Comparison of ENCODE assay signal across 20 mouse cellular contexts in genomic region chr6:6196527-6196926, GRCm38 (mm10). TPM values are rescaled to one million over a fixed set of nuclear protein-coding genes. Genes with fewer than 3 reads are reported as not detected.
A peak's percentile ranks its signal among the peaks of the same experiment; 100 is the strongest.
DNase-seq lines count a peak whose midpoint lies in the region; ATAC-seq and TF ChIP-seq lines count a peak whose summit lies in the region.
"Had no signal": no experiment of that assay in that cellular context is flagged by ENCODE, and none has a peak within 500 bp of the region (broad histone marks: within the 10 kb centered on the region; RNA-seq: fewer than 3 reads in every experiment).

No protein-coding gene starts in this region.

- H3K79me2 ChIP-seq in liver, adult 2 months (ENCODE audit: control insufficient read depth, insufficient read depth, low read length) = peaks cover 60% of the 10 kb centered on the region

- peak overlapping the region; percentile 57; the same call in 1 of the 2 replicates for H3K27ac ChIP-seq in layer of hippocampus, adult 2 months
- peak overlapping the region; percentile 39 for H3K27ac ChIP-seq in liver, adult 2 months (replicated peaks; ENCODE audit: insufficient read depth, low read depth, low read length)
- no peak overlapping the region for H3K27ac ChIP-seq in liver, embryonic 11.5 days (ENCODE audit: low read depth, low read length)
- H3K27ac ChIP-seq: embryonic facial prominence, embryonic 10.5 days; embryonic facial prominence, embryonic 12.5 days; forebrain, embryonic 13.5 days had no signal

- H3K4me1 ChIP-seq in liver, adult 2 months (ENCODE audit: control insufficient read depth, insufficient read depth, low read length) = peaks cover 41% of the 10 kb centered on the region
- H3K4me1 ChIP-seq in liver, embryonic 11.5 days (replicated peaks; ENCODE audit: control insufficient read depth, insufficient read depth, low read length) = no peaks in the 10 kb centered on the region
- H3K4me1 ChIP-seq: embryonic facial prominence, embryonic 10.5 days had no signal

- H3K27me3 ChIP-seq in liver, adult 2 months (ENCODE audit: control insufficient read depth, insufficient read depth, low read length) = no peaks in the 10 kb centered on the region
- no peaks in the 10 kb centered on the region for H3K27me3 ChIP-seq in liver, embryonic 11.5 days (replicated peaks; ENCODE audit: control insufficient read depth, insufficient read depth, low read length)
- H3K27me3 ChIP-seq: embryonic facial prominence, embryonic 12.5 days; forebrain, embryonic 13.5 days had no signal

- no peak overlapping the region for H3K9ac ChIP-seq in liver, adult 2 months (ENCODE audit: low read depth, low read length)
- H3K9ac ChIP-seq in liver, embryonic 11.5 days (ENCODE audit: low read depth, low read length) = no peak overlapping the region
- H3K9ac ChIP-seq: embryonic facial prominence, embryonic 12.5 days; forebrain, embryonic 13.5 days had no signal

- WGBS in liver, adult 2 months = 71% methylated on average over 4 of the region's 4 CpGs
- 77% methylated on average over 4 of the region's 4 CpGs for WGBS in liver, embryonic 11.5 days

- TF ChIP-seq CTCF in layer of hippocampus, adult 2 months (conservative IDR thresholded peaks at IDR 0.05) = no peak
- TF ChIP-seq CTCF in liver, adult 2 months (IDR thresholded peaks at IDR 0.05; ENCODE audit: low read depth, low read length) = no peak

- TF ChIP-seq POLR2A in liver, adult 2 months (IDR thresholded peaks at IDR 0.05; ENCODE audit: extremely low read depth, insufficient read depth, low read length) = no peak

- ATAC-seq in liver, embryonic 11.5 days (replicated peaks; ENCODE audit: low FRiP score) = no peak
- ATAC-seq: activated CD4-positive, CD25-positive, alpha-beta regulatory T cell, adult 4 months; forebrain, embryonic 13.5 days; forebrain, embryonic 16.5 days had no signal

- no peak for DNase-seq in layer of hippocampus, adult 2 months (ENCODE audit: low spot score in 2 of 2)
- DNase-seq in layer of hippocampus, adult 11-12 months (ENCODE audit: low spot score) = no peak
- DNase-seq in liver, adult 2 months (ENCODE audit: extremely low read depth, low read depth, low spot score) = no peak
- no peak for DNase-seq in liver, embryonic 11.5 days (ENCODE audit: low spot score)
- peak; percentile 71 for DNase-seq in brain, adult 2 months (ENCODE audit: low read depth, low spot score)
- DNase-seq in embryo, embryonic 10.5 days (ENCODE audit: low spot score) = no peak
- DNase-seq: adrenal gland, adult 8-10 months; adrenal gland, postnatal 14 days; adrenal gland, postnatal 36 days; cerebellum, adult 11 months; cerebellum, adult 18-20 months; cerebellum, adult 8-10 months; cerebellum, adult 9-11 months; cerebellum, postnatal 14 days; cerebellum, postnatal 36 days had no signal

- no peaks in the 10 kb centered on the region for H3K9me3 ChIP-seq in liver, embryonic 11.5 days (ENCODE audit: control insufficient read depth, low read length)
- H3K9me3 ChIP-seq: embryonic facial prominence, embryonic 10.5 days; embryonic facial prominence, embryonic 12.5 days; forebrain, embryonic 13.5 days had no signal

- peaks cover 13% of the 10 kb centered on the region; the same call in 1 of the 2 replicates for H3K36me3 ChIP-seq in liver, adult 2 months (ENCODE audit: control insufficient read depth, insufficient read depth, low read length)
- H3K36me3 ChIP-seq in liver, embryonic 11.5 days (ENCODE audit: control insufficient read depth, insufficient read depth, low read length) = no peaks in the 10 kb centered on the region
- H3K36me3 ChIP-seq: embryonic facial prominence, embryonic 12.5 days had no signal

- no peak overlapping the region for H3K4me3 ChIP-seq in layer of hippocampus, adult 2 months
- no peak overlapping the region for H3K4me3 ChIP-seq in liver, adult 2 months (ENCODE audit: insufficient read depth, low read depth, low read length)
- H3K4me3 ChIP-seq in liver, embryonic 11.5 days (ENCODE audit: low read depth, low read length) = no peak overlapping the region
- H3K4me3 ChIP-seq: embryonic facial prominence, embryonic 10.5 days; embryonic facial prominence, embryonic 12.5 days; forebrain, embryonic 13.5 days had no signal

- no peak overlapping the region for H3K4me2 ChIP-seq in liver, embryonic 11.5 days
- H3K4me2 ChIP-seq: embryonic facial prominence, embryonic 12.5 days; forebrain, embryonic 13.5 days had no signal

RNA-seq across cellular contexts. Expression of gene Slc25a13, which starts 20.4 kb away (rescaled TPM):
- total RNA-seq in layer of hippocampus, adult 2 months (2021) = 1 to 10 TPM; 3.4 to 3.7 TPM
- total RNA-seq in liver, adult 2 months (2014; rRNA removed) = 206 and 232 TPM in 2 replicates
- polyA plus RNA-seq in liver, adult 2 months (2012; rRNA removed) = 53.5 and 60.3 TPM in 2 replicates
- polyA plus RNA-seq in liver, embryonic 11.5 days (2014; fragmentation: Nextera tagmentation; extraction: Ambion mirVana) = 55.4 and 61.3 TPM in 2 replicates

Comparison
In these comparisons a context has a peak if more than half of its experiments do, and no peak if none do; other contexts are left out.
1. RNA of gene Slc25a13, which starts 20.4 kb away (total RNA-seq): 206 to 232 TPM in liver, adult 2 months; 3.4 to 3.7 TPM in layer of hippocampus, adult 2 months; every median in the first group is over 10 times any median in the second.